Mouse (Mus musculus) inflammation-experienced regulatory T-cells, adult 16 weeks (primary cell): ENCODE results near the gene Bzw1. TPM values are rescaled to one million over a fixed set of nuclear protein-coding genes. Genes with fewer than 3 reads are reported as not detected.

Experiments used
- polyA plus RNA-seq: library from polyadenylated mRNA; unstranded; fragments of 100-300 nt; shearing (Covaris generic); gene quantifications from one replicate; pipeline ENCODE4 v1.2.1, GENCODE M21; 2017

Bzw1 gene
- polyA plus RNA-seq, result 431 TPM

DNA sequence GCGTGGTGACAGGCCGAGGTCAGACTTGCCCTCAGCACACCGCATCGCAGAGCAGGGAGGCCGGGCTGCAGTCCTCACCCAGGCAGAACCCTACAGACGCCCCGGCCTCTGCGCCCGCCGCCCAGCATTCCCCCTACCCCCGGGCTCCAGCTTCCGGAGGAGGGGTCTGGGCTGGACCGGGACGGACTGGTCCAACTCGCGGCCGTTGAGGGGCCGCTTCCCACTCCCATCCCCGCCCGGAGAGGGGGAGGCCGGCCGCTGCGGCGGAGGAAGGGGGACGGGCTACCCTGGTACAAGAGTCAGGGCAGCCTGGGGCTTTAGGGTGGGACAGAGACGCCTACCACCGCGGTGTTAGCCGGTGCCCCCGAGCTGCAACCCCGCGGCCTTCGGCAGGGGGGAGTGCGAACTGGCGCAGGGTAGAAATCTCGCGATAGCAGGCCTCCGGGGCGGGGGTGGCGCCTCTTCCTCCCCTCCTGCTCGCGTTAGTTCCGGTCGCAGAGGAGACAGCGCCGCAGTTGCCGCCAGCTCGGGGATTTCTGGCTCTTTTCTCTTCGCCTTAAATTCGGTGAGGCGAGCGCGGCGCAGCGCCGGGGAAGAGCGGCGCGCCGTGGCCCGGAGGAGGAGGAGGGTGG, at the start of gene Bzw1:
TSS of gene Bzw1 (plus strand) at position 247 of the 632 bp plus-strand sequence.

GRCm38 (mm10) chr1:58423371-58424248, 30.9 kb downstream of the Bzw1 start, which contains the start of gene Clk1:
Gene Clk1, minus strand, starts transcription at chr1:58424066.

DNA sequence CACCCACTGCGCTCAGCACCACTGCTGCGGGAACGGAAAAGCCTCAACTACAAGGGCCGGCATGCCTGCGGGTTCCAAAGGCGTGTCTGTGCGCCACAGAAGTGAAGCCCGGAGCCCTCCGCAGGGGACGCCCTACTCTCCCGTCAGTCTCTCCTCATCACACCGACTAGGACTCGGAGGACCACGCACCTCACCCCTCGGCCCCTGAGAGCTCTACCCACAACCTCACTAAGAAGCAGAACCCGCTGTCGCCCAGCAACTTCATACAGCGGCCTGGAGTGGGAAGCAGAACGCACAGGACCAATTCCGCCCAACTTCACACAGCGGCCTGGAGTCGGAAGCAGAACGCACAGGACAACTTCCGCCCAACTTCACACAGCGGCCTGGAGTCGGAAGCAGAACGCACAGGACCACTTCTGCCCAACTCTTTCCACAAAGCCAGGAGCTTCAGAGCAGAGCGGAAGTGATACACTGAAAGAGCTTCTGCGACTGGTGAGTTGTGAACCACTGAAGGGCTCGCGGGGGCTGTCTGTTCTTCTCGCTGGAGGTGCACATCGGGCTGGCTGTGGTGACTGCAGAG, 52.5 kb downstream of the Bzw1 start, which contains the start of the genes Nif3l1 and Ppil3:
TSS of gene Nif3l1 (plus strand) at position 9 of the 580 bp plus-strand sequence.
TSS of gene Ppil3 (minus strand) at position 344 of the 580 bp plus-strand sequence.

Other genes starting within 250 kb of the Bzw1 start
- gene Aox4, start 182.5 kb upstream of the Bzw1 start, polyA plus RNA-seq, result not detected
- gene Aox2, start 114.6 kb upstream of the Bzw1 start, polyA plus RNA-seq, result not detected
- gene Clk1, start 31.2 kb downstream of the Bzw1 start, polyA plus RNA-seq, result 444 TPM
- gene Nif3l1, start 52.3 kb downstream of the Bzw1 start, polyA plus RNA-seq, result 46.4 TPM
- 69.7 TPM for gene Ppil3, start 52.6 kb downstream of the Bzw1 start, polyA plus RNA-seq
- gene Orc2, start 112.2 kb downstream of the Bzw1 start, polyA plus RNA-seq, result 30.4 TPM
- gene Fam126b, start 193.4 kb downstream of the Bzw1 start, polyA plus RNA-seq, result 16.4 TPM
- 130 TPM for gene Ndufb3, start 193.5 kb downstream of the Bzw1 start, polyA plus RNA-seq